Mouse (Mus musculus) heart, adult 2 months (tissue): ENCODE data around the gene Mamdc2.
A peak's percentile ranks its signal among the peaks of the same experiment; 100 is the strongest.

ENCODE experiments used
- CTCF ChIP-seq: fragments of 200-600 bp; IDR thresholded peaks from 2 replicates; pipeline ENCODE4 v1.8.1; 2022; ENCODE audit warnings: antibody characterized with exemption, mild to moderate bottlenecking, moderate library complexity
- POLR2A ChIP-seq: fragments of 200-500 bp; IDR thresholded peaks from 2 replicates; pipeline ENCODE4 v1.6.1; 2011; ENCODE audit warnings: mild to moderate bottlenecking, low read depth, low read length, control low read depth; ENCODE audit not compliant: insufficient read depth

- peak; percentile 52 for TF ChIP-seq CTCF
- no peak for TF ChIP-seq POLR2A
These were observed 138.3 kb downstream of the Mamdc2 start for GRCm38 (mm10) chr19:23309979-23310378.
